Mouse (Mus musculus) limb, embryonic 12.5 days (tissue): ENCODE measurements around the gene Nox1. TPM values are rescaled to one million over a fixed set of nuclear protein-coding genes. Genes with fewer than 3 reads are reported as not detected.

ENCODE experiments used
- microRNA-seq: library from miRNA; unstranded; fragments of <30 nt; microRNA quantifications from one replicate; pipeline ENCODE4, GENCODE M21; 2017
- polyA plus RNA-seq: library from polyadenylated mRNA; unstranded; fragments of >200 nt; fragmentation: Nextera tagmentation; extraction: Ambion mirVana; gene quantifications from 2 replicates; pipeline ENCODE4 v1.2.1, GENCODE M21; 2016

Gene Nox1
- polyA plus RNA-seq, 1 experiment from 2014 or later = not detected

Small RNA genes within 50 kb of the gene (microRNA-seq; reads per million reads assigned to microRNA genes)
- not detected for gene Mir3112

Other genes starting within 250 kb of the Nox1 start
- gene Sytl4, start 240.1 kb downstream of the Nox1 start, polyA plus RNA-seq = 2.4 TPM in 2 replicates
- 51.8 and 54.3 TPM in 2 replicates for gene Cstf2, start 162.8 kb downstream of the Nox1 start, polyA plus RNA-seq
- gene Xkrx, start 59.9 kb downstream of the Nox1 start, polyA plus RNA-seq = 0.09 and 0.11 TPM in 2 replicates
- not detected in 2 replicates for gene Arl13a, start 34.5 kb downstream of the Nox1 start, polyA plus RNA-seq
- gene Trmt2b, start 55.0 kb upstream of the Nox1 start, polyA plus RNA-seq = 10.5 and 11.2 TPM in 2 replicates
- 10.6 and 10.8 TPM in 2 replicates for gene Tmem35a, start 73.3 kb upstream of the Nox1 start, polyA plus RNA-seq
- 29.7 and 33.5 TPM in 2 replicates for gene Cenpi, start 86.1 kb upstream of the Nox1 start, polyA plus RNA-seq
- gene Drp2, start 182.6 kb upstream of the Nox1 start, polyA plus RNA-seq = 3.3 and 4.0 TPM in 2 replicates